Mouse (Mus musculus) left cerebral cortex, postnatal 10 days (tissue): ENCODE measurements around the gene Spint1. TPM values are rescaled to one million over a fixed set of nuclear protein-coding genes. Genes with fewer than 3 reads are reported as not detected.

ENCODE experiments used
- DNase-seq, 2 experiments: peaks; one replicate each; pipeline ENCODE4 v3.0.0; 2021 to 2022; ENCODE audit warnings: low spot score in 2 of 2, mixed read lengths in 1 of 2; ENCODE audit errors: extremely low spot score in 1 of 2
- intact Hi-C: fragments of 180-260 bp; cut with DNase I; formaldehyde crosslinking; loops from one replicate; pipeline ENCODE4 v1.15.1; 2025
- total RNA-seq, 2 experiments: library from RNA; stranded (reverse); gene quantifications; 2 replicates each; pipeline ENCODE4 v1.2.3; 2021

The Spint1 gene
- total RNA-seq, 2 experiments from 2014 or later = 0.28 to 1.4 TPM

DNA sequence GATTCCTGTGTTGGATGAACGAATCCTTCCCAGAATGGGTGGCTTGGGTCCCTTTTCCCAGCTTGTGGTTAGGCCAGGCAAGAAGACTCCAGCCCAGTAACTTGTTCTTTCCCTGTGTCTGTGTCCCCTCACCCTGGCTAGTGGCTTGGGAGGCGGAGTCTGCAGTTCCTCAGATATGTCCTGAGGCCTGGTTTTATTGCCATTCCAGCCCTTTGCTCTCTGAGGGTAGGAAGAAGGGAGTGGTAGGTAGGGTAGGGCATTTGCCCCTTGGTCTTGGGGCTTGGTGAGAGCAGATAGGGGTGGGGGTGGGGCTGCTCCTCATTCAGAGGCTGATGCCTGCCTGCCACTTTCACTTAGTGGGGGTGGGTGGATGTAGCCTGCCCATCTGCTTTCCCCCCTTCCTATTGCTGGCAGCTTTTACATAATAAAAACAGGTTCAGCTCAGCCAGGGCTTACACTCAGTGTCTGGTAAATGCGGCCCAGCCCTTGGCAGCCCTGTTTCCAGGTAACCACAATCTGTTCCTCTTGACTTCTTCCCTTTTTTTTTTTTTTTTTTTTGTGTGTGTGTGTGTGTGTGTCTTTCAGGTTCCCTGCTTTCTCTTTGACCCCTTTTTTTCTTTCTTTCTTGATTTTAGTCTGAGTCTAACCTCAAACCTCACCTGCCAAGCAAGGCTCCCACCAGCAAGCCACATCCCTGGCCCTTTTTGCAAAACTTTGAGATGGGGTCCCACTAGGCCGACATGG, 3.1 kb downstream of the Spint1 start:
- intact Hi-C loops = no loop called here
- no peak for DNase-seq

DNA sequence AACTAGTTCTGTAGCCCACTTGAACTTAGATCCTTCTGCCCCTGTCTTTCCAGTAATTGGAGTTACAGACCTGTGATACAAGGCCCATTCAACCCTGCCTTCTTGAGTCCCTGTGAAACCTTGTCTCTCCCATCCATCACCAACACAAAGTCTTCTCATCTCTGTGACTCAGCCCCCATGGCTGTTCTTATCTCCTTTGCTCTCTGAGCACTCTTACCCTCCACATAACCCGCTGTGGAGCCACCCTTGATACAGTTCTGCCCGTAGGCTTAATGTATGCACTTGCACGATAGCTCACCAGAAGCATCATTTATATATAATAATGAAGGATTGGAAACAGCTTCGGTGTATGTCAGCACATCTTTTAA, 3.6 kb downstream of the Spint1 start:
- intact Hi-C loops = no loop called here

DNA sequence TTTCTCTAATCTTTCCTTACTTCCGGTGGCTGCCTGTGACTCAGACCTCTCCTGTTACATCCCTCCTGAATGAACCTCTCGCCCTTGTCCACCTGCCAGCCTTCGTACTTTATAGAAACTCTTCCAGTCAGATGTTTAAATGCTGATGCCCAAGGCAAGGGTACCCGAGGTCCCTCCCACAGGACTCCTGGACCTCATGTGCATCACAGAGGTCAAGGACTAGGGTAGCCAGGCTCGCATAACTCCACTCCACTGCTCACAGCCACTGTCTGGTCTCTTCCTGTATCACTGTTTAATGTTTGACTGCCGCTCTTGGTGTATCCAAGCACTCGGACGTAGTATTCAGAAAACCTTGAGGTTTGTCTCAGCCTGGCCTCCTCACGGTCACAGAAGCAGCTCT, 5.4 kb downstream of the Spint1 start:
- intact Hi-C loops = no loop called here
- DNase-seq = no peak

More for the DNA sequence above, 3.6 kb downstream of the Spint1 start:
- DNase-seq = no peak

DNA sequence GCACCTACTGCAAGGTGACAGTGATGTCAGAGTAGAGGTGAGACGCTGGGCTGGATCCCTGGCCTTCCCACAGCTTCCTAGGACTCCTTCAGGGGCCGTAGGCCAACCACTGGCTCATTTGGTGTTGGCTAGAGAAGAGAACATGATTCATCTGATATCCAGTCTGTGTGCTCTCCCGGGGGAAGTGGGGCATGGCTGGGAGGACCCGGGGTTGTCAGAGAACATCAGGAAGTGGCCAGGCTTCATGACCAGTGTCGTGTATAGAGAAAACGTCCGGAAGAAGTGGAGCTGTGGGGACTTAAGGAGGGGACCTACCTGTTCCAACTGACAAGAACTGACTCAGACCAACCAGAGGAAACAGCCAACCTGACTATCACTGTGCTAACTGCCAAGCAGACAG, 8.1 kb downstream of the Spint1 start:
- intact Hi-C loops = no loop called here
- no peak for DNase-seq

DNA sequence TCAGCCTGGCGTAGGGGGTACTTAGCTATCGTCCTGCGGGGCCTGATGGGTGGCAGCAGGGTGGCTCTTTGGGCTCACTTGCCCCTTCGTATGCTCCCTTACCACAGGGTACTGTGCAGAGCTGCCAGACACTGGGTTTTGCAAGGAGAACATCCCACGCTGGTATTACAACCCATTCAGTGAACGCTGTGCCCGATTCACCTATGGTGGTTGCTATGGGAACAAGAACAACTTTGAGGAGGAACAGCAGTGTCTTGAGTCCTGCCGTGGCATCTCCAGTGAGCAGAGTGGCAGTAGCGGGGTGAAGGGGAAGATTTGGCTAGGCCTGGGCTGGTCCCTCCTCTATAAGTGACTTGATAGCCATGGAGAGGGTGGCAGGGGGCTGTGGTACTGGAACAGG, 10.7 kb downstream of the Spint1 start:
- DNase-seq = no peak
- intact Hi-C loops = no loop called here

DNA sequence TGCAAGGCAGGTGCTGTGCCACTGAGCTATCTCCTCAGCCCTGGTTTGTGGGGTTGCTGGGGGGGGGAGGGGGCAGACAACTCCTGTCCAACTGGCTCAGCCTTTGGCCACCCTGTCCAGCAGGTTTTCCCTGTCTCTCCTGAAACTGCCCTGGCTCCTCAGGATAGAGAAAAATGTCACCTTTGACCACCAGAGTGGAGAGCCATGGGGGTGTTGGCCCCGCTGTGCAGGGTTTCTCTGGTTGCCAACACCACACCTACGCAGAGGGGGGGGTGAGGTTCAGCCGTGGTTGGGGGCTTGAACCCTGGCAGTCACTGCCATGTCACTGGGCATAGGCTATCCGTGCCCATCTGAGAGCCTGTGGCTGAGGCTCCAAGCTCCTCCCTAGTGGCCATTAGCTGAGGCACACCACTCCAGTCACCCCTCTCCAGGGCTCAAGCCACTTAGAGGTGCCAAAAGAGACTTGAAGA, 12.5 kb downstream of the Spint1 start:
- intact Hi-C loops = loop anchor here (5.0 kb wide), 1 partner anchor 38 kb away; the partner anchor contains the start of gene Vps18
- DNase-seq = no peak

DNA sequence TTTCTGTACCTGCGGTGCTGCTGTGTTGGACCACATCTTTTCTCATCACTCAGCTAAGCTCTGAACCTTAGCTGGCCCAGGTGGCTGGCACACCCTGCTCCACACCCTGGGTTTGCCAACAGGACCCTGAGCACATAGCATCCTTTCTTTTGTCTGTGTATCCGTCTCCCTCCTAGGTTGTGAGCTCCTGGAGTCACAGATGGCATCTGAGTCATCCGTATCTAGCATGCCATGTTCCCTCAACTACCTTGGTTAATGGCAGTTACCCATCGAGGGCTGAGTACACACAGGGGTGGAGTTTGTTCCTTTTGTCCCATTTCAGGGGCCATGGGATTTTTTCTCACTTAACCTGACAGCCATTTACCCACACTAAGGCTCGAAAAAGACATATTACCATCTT, 13.2 kb downstream of the Spint1 start:
- intact Hi-C loops = loop anchor here (5.0 kb wide), 1 partner anchor 37 kb away; the partner anchor contains the start of gene Vps18
- no peak for DNase-seq

DNA sequence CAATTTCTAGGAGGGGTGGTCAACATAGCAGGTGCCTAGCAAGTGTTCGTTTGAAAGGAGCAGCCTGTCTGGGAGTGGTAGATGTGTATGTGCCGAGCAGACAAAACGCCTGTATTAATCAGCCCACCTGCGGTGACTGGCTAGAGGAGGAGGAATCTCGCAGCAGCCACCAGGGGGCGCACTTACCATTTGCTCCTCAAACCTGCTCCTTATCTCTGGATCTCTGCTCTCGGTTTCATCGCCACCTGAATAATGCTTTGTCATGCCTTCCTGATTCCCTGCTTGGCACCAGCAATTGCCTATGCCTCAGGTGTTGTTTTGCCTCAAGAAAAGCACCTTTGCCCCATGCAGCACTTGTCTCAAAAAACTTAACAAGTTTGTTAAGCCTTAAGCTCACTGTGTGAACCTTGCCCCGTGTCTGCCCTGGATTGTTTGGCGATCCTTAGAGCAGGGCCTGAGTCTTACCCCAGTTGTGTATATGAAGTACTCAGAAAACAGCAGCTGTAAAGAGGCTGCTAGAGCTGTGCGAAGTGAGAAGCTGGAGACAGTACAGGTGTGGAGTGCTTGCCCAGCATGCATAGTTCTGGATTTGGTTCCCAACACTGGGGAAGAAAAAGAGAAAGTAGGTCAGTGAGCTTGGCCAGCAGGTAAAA, 13.8 kb downstream of the Spint1 start:
- DNase-seq = peak; percentile 34 to 85
- intact Hi-C loops = loop anchor here (5.0 kb wide), 1 partner anchor 36 kb away; the partner anchor contains the start of gene Vps18

DNA sequence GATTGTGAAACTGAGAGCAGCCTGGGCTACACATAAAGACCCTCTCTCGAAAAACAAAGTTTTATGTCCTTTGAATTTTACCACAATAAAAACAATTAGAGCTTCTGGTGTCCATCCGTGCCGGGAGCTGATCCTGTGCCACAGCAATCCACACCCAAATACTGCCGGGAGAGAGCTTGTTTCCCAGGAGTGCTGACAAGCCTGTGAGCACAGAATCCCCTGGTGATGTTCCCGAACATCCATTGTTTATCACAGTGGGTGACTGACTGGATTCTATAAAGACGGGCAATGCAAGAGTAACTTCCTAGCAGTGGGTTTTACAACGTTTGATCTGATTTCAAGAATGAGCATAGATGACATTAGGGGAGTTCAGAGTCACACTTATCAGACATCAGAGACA, 17.8 kb downstream of the Spint1 start:
- intact Hi-C loops = loop anchor here (5.0 kb wide), 1 partner anchor 32 kb away; the partner anchor contains the start of gene Vps18
- no peak for DNase-seq

DNA sequence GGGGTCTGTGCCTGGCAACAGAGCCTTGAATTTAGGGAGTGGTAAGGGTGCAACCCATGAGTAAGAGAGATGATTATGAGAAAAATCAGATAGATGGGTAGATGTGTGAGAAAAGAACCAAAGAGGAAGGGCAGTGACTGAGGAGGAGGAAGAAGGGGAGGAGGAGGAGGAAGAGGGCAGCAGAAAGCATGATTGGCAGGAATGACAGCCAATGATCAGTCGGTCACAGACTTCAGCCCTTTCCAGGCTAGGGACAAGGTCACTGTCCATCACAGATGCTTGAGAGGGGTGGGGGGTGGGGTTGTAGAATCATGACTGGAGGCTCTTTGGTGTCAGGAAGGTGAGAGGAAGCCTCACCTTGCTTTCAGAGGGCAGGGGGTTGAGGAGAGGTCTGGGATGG, 23.4 kb downstream of the Spint1 start:
- intact Hi-C loops = no loop called here
- no peak for DNase-seq

DNA sequence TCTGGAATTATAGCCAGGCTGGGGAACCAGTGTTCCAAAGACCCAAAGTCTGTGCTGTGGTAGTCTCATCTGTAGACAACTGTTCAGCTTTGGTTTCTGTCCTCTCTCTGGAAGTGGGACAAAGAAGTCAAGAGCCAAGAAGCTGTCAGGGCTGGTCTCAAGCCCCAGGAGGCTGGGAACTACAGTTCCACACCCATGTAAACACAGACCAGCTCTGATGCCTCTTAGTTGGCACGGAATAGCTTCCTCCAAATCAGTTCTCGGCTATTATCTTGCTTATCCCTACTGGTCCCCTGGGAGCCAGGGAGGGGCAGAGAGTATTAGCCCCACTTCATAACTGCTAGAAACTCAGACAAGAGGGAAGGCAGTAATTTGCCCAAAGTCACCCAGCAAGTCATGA, 24.2 kb downstream of the Spint1 start:
- intact Hi-C loops = no loop called here
- DNase-seq = no peak

DNA sequence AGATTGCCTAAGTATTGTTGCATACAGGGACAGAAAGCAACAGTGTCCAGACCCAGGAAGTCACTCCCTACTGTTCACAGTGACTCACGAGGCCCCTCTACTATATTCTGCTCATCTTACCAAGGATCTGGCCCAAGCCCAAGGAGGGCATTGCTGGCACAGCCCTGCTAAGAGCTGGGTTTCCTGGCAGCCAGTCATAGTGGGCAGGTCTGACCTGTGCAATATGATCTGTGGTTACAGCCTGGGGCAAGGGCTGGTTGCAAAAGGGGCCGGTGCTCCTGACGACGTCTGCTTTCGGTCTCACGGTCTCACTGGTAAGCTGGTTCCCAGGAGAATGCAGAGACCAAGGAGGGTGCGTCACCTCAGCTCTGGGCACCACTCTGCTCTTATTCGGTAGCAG, 25.8 kb downstream of the Spint1 start:
- intact Hi-C loops = no loop called here
- DNase-seq = no peak

DNA sequence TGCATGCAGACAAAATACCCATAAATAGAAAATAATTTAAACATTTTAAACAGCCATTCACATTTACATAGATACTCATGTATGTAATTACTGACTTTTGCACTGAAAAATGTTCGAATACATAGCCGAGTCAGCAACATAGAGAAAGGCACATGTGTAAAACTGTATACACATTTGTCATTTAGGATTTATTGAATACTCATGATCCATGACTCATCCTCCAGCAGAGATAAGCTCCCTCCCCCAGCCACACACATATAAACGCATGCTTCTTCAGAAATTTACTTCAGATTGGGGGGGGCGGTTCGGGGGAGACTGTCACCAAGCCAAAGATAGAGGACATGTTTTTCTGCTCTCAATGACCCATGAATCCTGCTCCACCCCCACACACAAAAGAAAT, 26.7 kb downstream of the Spint1 start:
- no peak for DNase-seq
- intact Hi-C loops = no loop called here

DNA sequence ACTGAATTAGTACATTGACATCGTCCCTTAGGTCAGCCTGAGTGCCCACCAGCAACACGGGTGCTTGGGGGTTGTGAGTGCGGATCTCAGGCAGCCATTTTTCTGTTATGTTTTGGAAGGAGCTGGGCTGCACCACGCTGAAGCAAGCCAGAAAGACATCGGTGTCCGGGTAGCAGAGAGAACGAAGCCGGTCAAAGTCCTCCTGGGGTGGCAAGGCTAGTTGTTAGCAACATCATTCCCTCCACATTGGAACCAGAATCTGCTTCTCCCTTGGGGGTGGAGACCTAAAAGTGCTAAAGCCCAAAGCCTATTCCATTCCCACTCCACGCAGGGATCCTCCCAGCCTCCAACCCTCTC, 33.1 kb downstream of the Spint1 start:
- intact Hi-C loops = no loop called here

DNA sequence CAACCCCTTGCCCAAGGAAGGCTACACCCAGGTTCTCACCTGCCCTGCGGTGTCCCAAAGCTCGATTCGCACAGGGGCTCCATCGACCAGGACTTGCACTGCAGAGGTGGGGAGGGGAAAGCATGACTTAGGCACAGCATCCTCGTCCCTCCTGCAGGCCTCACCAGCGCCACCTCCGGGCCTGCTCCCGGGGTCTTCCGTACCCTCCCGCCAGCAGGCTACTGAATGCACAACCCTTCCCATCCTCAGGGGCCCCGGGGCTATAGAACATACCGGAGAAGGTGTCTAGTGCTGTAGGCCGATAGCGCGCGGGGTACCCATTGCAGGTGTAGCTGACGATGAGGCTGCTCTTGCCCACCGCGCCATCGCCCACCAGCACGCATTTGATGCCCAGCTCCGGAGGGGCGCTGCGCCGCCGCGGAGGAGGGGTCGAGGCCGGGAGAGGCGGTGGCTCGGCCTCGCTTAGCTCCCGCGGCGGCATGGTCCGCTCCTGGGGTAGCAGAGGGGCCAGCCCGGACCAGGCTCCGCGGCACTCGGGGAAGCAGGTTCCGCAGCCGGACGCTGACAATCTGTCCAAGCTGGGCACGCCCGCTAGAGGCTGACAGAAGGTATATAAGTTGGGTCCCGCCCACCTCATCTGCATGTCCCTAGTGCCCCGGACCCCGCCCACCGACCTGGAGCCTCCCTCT, 33.6 kb downstream of the Spint1 start, which contains the start of gene Rhov:
Gene Rhov, minus strand, starts transcription at position 630 of the 689 bp plus-strand sequence.
- peak; percentile 50 to 83 for DNase-seq
- intact Hi-C loops = no loop called here

More for the DNA sequence above, 33.1 kb downstream of the Spint1 start:
- DNase-seq = no peak

DNA sequence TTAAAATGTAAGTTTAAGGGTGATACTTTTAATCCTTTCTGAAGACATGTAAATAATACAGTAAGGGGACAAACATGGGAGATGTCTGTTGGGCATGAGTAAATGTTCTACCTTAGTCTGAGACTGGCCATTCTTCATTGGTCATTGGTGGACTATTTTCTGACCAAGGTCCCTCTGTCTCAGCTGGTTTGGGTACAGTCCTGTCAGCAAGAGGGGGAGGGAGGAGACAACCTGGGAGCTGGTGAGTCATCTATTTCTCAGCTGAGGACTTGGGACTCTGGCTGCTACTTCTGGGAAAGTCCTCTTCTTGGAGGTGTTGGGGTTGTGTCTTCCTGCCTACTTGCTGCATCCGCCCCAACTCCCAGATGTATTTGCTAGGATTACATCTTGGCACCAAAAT, 37.0 kb downstream of the Spint1 start:
- no peak for DNase-seq
- intact Hi-C loops = no loop called here

DNA sequence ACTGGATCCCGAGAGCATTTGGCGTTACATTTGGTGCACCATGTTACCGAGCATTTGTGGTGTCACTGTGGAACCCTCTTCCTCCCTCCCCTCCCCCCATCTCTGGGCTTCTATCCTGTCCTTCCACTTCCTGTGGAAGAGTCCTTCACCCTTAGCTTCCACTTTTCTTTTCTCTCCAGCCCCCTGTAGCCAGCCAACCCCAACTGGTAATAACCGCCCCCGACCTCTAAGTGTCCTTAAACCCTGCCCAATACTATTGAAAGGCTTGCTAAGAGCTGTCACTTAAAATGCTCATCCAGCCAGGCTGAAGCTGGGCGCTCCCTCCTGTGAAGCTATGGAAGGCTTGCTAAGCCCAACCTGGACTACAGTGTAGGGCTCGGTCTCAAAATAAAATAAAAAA, 39.8 kb downstream of the Spint1 start:
- intact Hi-C loops = no loop called here
- DNase-seq = no peak

DNA sequence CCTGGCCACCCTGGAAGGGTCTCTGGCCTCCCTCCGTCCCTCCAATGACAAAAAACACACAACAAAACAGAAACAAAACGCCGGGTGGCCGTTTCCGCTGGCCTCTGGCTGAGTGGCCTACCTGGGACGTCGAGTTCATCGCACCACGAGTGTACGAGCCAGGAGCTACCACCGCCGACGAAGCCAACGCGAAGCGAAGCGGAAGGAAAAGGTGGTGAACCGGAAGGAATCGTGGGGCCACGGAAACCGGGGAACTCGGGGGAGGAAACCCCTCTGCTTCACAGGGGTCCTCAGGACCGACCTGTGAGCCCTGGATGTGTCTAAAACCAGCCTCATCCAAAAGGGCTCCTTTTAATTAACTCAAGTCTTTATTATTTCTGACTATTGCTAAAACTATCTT, 40.6 kb downstream of the Spint1 start:
- no peak for DNase-seq
- intact Hi-C loops = no loop called here

DNA sequence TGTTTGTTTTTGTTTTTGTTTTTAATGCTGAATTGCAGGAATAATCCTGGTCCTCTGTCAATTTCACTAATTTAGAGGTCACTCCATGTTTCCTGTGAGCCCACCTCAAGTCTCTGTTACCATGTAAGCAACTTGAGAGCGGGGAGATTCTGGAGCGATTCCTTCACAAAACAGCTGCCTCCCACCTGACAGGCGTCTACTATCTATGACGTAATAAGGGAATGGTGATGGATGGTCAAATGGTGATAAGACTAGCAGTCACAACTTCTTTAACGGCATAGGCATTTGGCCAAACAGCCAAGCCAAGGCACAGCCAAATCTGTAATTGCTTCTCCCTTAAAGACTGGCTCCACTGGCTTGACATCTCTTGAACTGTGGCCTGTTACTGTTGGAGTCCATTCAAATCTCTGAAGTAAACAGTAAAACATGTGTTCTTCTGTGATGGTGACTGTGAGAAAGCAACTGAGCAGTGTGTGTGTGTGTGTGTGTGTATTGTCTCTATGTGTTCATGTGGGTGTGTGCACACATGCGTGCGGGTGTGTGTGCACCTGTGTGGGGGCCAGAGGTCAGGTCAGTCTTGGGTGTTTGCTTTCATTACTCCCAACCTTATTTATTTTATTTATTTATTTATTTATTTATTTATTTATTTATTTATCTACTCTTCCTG, 44.9 kb downstream of the Spint1 start:
- intact Hi-C loops = loop anchor here (10.0 kb wide), 1 partner anchor 247 kb away; the partner anchor contains the start of gene Rpusd2
- DNase-seq = no peak
